Mouse (Mus musculus): ENCODE data around the gene Zfp839. TPM values are rescaled to one million over a fixed set of nuclear protein-coding genes. Genes with fewer than 3 reads are reported as not detected.
"Not testable (repeated sequence)": the region's sequence is repeated elsewhere in the genome, so short reads cannot be mapped to it uniquely, and the experiment has no call there.

Gene Zfp839
- polyA plus RNA-seq, 1 experiment = 8.5 TPM

GRCm38 (mm10) chr12:110854786-110855737, 5.0 kb downstream of the Zfp839 start:
- WGBS = 81% methylated on average over 32 of the region's 32 CpGs

GRCm38 (mm10) chr12:110857196-110857595, 7.1 kb downstream of the Zfp839 start:
- no peak overlapping the region for H3K4me3 ChIP-seq (replicated peaks; ENCODE audit: insufficient read depth, low read depth, low read length)
- WGBS = 85% methylated on average over 7 of the region's 7 CpGs
- no peak overlapping the region for H3K27ac ChIP-seq (ENCODE audit: insufficient read depth, low read length)
- H3K27me3 ChIP-seq (ENCODE audit: control insufficient read depth, insufficient read depth, low read length) = no peaks in the 10 kb centered on the region
- TF ChIP-seq POLR2A (IDR thresholded peaks at IDR 0.05; ENCODE audit: borderline replicate concordance, insufficient read depth, low read length) = no peak
- no peak for TF ChIP-seq CTCF (IDR thresholded peaks at IDR 0.05; ENCODE audit: borderline replicate concordance, insufficient read depth, low read depth, low read length)
- no peaks in the 10 kb centered on the region for H3K4me1 ChIP-seq (ENCODE audit: control insufficient read depth, insufficient read depth, low read length)
- DNase-seq = no peak

More at GRCm38 (mm10) chr12:110854786-110855737, 5.0 kb downstream of the Zfp839 start:
- H3K27me3 ChIP-seq (ENCODE audit: control insufficient read depth, insufficient read depth, low read length) = no peaks in the 10 kb centered on the region
- peaks cover 5% of the 10 kb centered on the region for H3K4me1 ChIP-seq (ENCODE audit: control insufficient read depth, insufficient read depth, low read length)
- H3K27ac ChIP-seq (ENCODE audit: insufficient read depth, low read length) = no peak overlapping the region
- no peak for TF ChIP-seq POLR2A (IDR thresholded peaks at IDR 0.05; ENCODE audit: borderline replicate concordance, insufficient read depth, low read length)
- TF ChIP-seq CTCF (IDR thresholded peaks at IDR 0.05; ENCODE audit: borderline replicate concordance, insufficient read depth, low read depth, low read length) = no peak
- no peak overlapping the region for H3K4me3 ChIP-seq (replicated peaks; ENCODE audit: insufficient read depth, low read depth, low read length)
- no peak for DNase-seq

- 95% methylated on average over 15 of the region's 15 CpGs for WGBS
- not testable (repeated sequence) for DNase-seq; H3K27ac ChIP-seq (ENCODE audit: insufficient read depth, low read length); H3K27me3 ChIP-seq (ENCODE audit: control insufficient read depth, insufficient read depth, low read length); H3K4me3 ChIP-seq (replicated peaks; ENCODE audit: insufficient read depth, low read depth, low read length); H3K4me1 ChIP-seq (ENCODE audit: control insufficient read depth, insufficient read depth, low read length)
Measured at GRCm38 (mm10) chr12:110858681-110859080, 8.6 kb downstream of the Zfp839 start.

GRCm38 (mm10) chr12:110860293-110860692, 10.2 kb downstream of the Zfp839 start:
- no peaks in the 10 kb centered on the region for H3K4me1 ChIP-seq (ENCODE audit: control insufficient read depth, insufficient read depth, low read length)
- no peak overlapping the region for H3K4me3 ChIP-seq (replicated peaks; ENCODE audit: insufficient read depth, low read depth, low read length)
- TF ChIP-seq CTCF (IDR thresholded peaks at IDR 0.05; ENCODE audit: borderline replicate concordance, insufficient read depth, low read depth, low read length) (no peak), POLR2A (IDR thresholded peaks at IDR 0.05; ENCODE audit: borderline replicate concordance, insufficient read depth, low read length) (no peak)
- H3K27ac ChIP-seq (ENCODE audit: insufficient read depth, low read length) = no peak overlapping the region
- H3K27me3 ChIP-seq (ENCODE audit: control insufficient read depth, insufficient read depth, low read length) = no peaks in the 10 kb centered on the region
- no peak for DNase-seq

GRCm38 (mm10) chr12:110861256-110861655, 11.2 kb downstream of the Zfp839 start:
- DNase-seq = no peak
- Histone ChIP-seq H3K27ac (ENCODE audit: insufficient read depth, low read length) (no peak overlapping the region), H3K27me3 (ENCODE audit: control insufficient read depth, insufficient read depth, low read length) (no peaks in the 10 kb centered on the region), H3K4me3 (replicated peaks; ENCODE audit: insufficient read depth, low read depth, low read length) (no peak overlapping the region), H3K4me1 (ENCODE audit: control insufficient read depth, insufficient read depth, low read length) (peaks cover 5% of the 10 kb centered on the region)
- WGBS = 70% methylated on average over 7 of the region's 7 CpGs
- TF ChIP-seq POLR2A (IDR thresholded peaks at IDR 0.05; ENCODE audit: borderline replicate concordance, insufficient read depth, low read length) = no peak

- WGBS = 95% methylated on average over 6 of the region's 6 CpGs
- TF ChIP-seq CTCF (IDR thresholded peaks at IDR 0.05; ENCODE audit: borderline replicate concordance, insufficient read depth, low read depth, low read length) (no peak), POLR2A (IDR thresholded peaks at IDR 0.05; ENCODE audit: borderline replicate concordance, insufficient read depth, low read length) (no peak)
- no peak for DNase-seq
- H3K4me1 ChIP-seq (ENCODE audit: control insufficient read depth, insufficient read depth, low read length) = peaks cover 7% of the 10 kb centered on the region
- no peak overlapping the region for H3K4me3 ChIP-seq (replicated peaks; ENCODE audit: insufficient read depth, low read depth, low read length)
- H3K27me3 ChIP-seq (ENCODE audit: control insufficient read depth, insufficient read depth, low read length) = no peaks in the 10 kb centered on the region
- H3K27ac ChIP-seq (ENCODE audit: insufficient read depth, low read length) = no peak overlapping the region
Measured at GRCm38 (mm10) chr12:110864008-110864407, 14.0 kb downstream of the Zfp839 start.

- no peak for DNase-seq
- Histone ChIP-seq H3K27me3 (ENCODE audit: control insufficient read depth, insufficient read depth, low read length) (no peaks in the 10 kb centered on the region), H3K27ac (ENCODE audit: insufficient read depth, low read length) (0 out of 2 replicates have a peak overlapping the region, but pooled peaks have one; percentile 26), H3K4me1 (ENCODE audit: control insufficient read depth, insufficient read depth, low read length) (peaks cover 7% of the 10 kb centered on the region), H3K4me3 (replicated peaks; ENCODE audit: insufficient read depth, low read depth, low read length) (no peak overlapping the region)
- 43% methylated on average over 5 of the region's 6 CpGs for WGBS
- no peak for TF ChIP-seq CTCF (IDR thresholded peaks at IDR 0.05; ENCODE audit: borderline replicate concordance, insufficient read depth, low read depth, low read length)
- TF ChIP-seq POLR2A (IDR thresholded peaks at IDR 0.05; ENCODE audit: borderline replicate concordance, insufficient read depth, low read length) = no peak
Measured at GRCm38 (mm10) chr12:110865571-110865970, 15.5 kb downstream of the Zfp839 start.

GRCm38 (mm10) chr12:110865989-110866388, 15.9 kb downstream of the Zfp839 start:
- WGBS = 52% methylated on average over 10 of the region's 10 CpGs
- peak overlapping the region; percentile 6 for H3K4me3 ChIP-seq (replicated peaks; ENCODE audit: insufficient read depth, low read depth, low read length)
- TF ChIP-seq POLR2A (IDR thresholded peaks at IDR 0.05; ENCODE audit: borderline replicate concordance, insufficient read depth, low read length) = no peak
- TF ChIP-seq CTCF (IDR thresholded peaks at IDR 0.05; ENCODE audit: borderline replicate concordance, insufficient read depth, low read depth, low read length) = no peak
- no peaks in the 10 kb centered on the region for H3K27me3 ChIP-seq (ENCODE audit: control insufficient read depth, insufficient read depth, low read length)
- H3K27ac ChIP-seq (ENCODE audit: insufficient read depth, low read length) = peak overlapping the region; percentile 26; the same call in 1 of the 2 replicates
- peak; percentile 52 to 62 for DNase-seq
- H3K4me1 ChIP-seq (ENCODE audit: control insufficient read depth, insufficient read depth, low read length) = peaks cover 7% of the 10 kb centered on the region
